8 mouse cellular contexts compared by ENCODE assay signal in the genomic region with DNA sequence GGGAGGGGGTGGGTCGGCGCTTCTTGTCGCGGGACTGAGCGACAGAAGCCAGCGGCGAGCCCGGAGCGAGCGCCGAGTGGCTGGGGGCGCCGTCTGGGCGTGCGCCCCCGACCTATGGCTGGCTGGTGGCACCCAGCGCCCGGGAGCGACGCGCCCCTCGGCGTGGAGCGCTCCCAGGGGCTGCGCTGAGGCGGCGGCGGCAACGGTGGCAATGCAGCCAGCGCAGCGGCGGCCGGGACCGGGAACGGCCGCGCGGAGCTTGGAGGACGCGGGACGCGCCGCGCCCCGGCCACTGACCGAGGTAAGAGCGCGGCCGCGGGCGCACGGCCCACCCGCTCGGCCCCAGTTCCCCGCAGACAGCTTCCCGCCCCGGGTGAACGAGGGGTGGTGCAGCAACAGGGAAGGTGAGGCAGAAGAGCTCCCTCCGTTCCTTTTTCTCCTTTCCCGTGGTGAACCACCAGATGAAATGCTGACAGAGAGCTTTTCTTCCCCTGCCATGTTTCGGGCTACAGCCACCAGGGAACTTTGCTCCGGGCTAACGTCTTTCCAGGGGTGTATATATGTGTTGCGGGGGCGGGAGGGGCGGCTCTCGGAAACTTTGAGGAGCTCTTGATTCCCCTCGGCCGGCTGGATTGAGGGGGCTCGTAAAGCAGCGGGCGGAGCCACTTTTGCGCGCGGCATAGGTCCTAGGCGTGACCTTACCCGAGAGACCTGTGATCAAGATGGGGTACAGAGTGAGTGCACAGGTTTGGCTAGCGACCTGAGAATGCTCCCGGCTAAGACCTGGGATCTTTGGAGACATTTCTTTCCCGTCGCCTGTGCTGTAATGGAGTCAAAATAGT. TPM values are rescaled to one million over a fixed set of nuclear protein-coding genes. Genes with fewer than 3 reads are reported as not detected.
DNase-seq lines count a peak whose midpoint lies in the region; ATAC-seq and TF ChIP-seq lines count a peak whose summit lies in the region.

A gene (plus strand): TSS at position 15 of the 842 bp plus-strand sequence.

- TF ChIP-seq CTCF in testis, adult 2 months (IDR thresholded peaks at IDR 0.05; ENCODE audit: control insufficient read depth, insufficient read depth, insufficient replicate concordance, low read depth, low read length): no peak

- WGBS in midbrain, embryonic 10.5 days: under 1% methylated on average over 80 of the region's 81 CpGs

- no peak for TF ChIP-seq POLR2A in testis, adult 2 months (IDR thresholded peaks at IDR 0.05; ENCODE audit: control insufficient read depth, low read depth, low read length)

- H3K27me3 ChIP-seq in testis, adult 2 months (ENCODE audit: control insufficient read depth, insufficient read depth, low read length): no peaks in the 10 kb centered on the region
- H3K27me3 ChIP-seq in midbrain, embryonic 10.5 days (ENCODE audit: low read depth, poor library complexity, severe bottlenecking): peaks cover 91% of the 10 kb centered on the region

- intact Hi-C loops in heart, postnatal 36 days (cut with DNase I): loop anchor here (2.0 kb wide), 1 partner anchor 36 kb away; no protein-coding TSS in a partner anchor

- no peak within 1 kb of the TSS for H3K27ac ChIP-seq in testis, adult 2 months (ENCODE audit: control insufficient read depth, insufficient read depth, low read depth, low read length)
- peak within 1 kb of the TSS; percentile 28; the same call in 1 of the 2 replicates for H3K27ac ChIP-seq in midbrain, embryonic 10.5 days (replicated peaks)

- H3K4me1 ChIP-seq in testis, adult 2 months (ENCODE audit: control insufficient read depth, insufficient read depth, low read length): peaks cover 9% of the 10 kb centered on the region
- H3K4me1 ChIP-seq in midbrain, embryonic 10.5 days: peaks cover 35% of the 10 kb centered on the region

- no peaks in the 10 kb centered on the region for H3K36me3 ChIP-seq in testis, adult 2 months (ENCODE audit: control insufficient read depth, insufficient read depth, low read length)
- H3K36me3 ChIP-seq in midbrain, embryonic 10.5 days: no peaks in the 10 kb centered on the region

- DNase-seq in cerebellum, adult 11-12 months: peak; percentile 64
- no peak for DNase-seq in testis, postnatal 10 days (ENCODE audit: low spot score)
- DNase-seq in heart, postnatal 36 days: no peak
- peak; percentile 36 for DNase-seq in midbrain, embryonic 10.5 days (ENCODE audit: low spot score)
- no peak for DNase-seq in spleen, postnatal 36 days (ENCODE audit: low spot score in 2 of 2)
- no peak for DNase-seq in urinary bladder, adult 2 months (ENCODE audit: low spot score)

- peak within 1 kb of the TSS; percentile 24; the same call in 1 of the 2 replicates for H3K4me3 ChIP-seq in testis, adult 2 months (ENCODE audit: control insufficient read depth, low read depth, low read length)
- H3K4me3 ChIP-seq in midbrain, embryonic 10.5 days: peak within 1 kb of the TSS; percentile 68

- ATAC-seq in cerebellum, adult (ENCODE audit: insufficient number of reproducible peaks, low FRiP score, low TSS enrichment): no peak

- H3K9me3 ChIP-seq in midbrain, embryonic 10.5 days (replicated peaks): no peaks in the 10 kb centered on the region

RNA-seq across cellular contexts. Expression of the gene that starts here (rescaled TPM):
- 0.15 and 0.16 TPM in 2 replicates for polyA plus RNA-seq in testis, adult 2 months (2012; rRNA removed)
- total RNA-seq in heart, postnatal 36 days (2021): 10 to 100 TPM; 22.8 to 24.9 TPM
- 0.53 and 0.62 TPM in 2 replicates for polyA plus RNA-seq in midbrain, embryonic 10.5 days (2016; fragmentation: Nextera tagmentation; extraction: Ambion mirVana)
- 4.9 and 7.7 TPM in 2 replicates for polyA plus RNA-seq in urinary bladder, adult 2 months (2012; rRNA removed)

Comparison
In these comparisons a context has a peak if more than half of its experiments do, and no peak if none do; other contexts are left out.
1. Peak in DNase-seq, H3K4me3 ChIP-seq and H3K27ac ChIP-seq in midbrain, embryonic 10.5 days; RNA of the gene not detected or under 1 TPM.